Mouse (Mus musculus): ENCODE results near the gene D2hgdh. TPM values are rescaled to one million over a fixed set of nuclear protein-coding genes. Genes with fewer than 3 reads are reported as not detected.
"Not testable (repeated sequence)": the region's sequence is repeated elsewhere in the genome, so short reads cannot be mapped to it uniquely, and the experiment has no call there.

D2hgdh gene
- polyA plus RNA-seq, 1 experiment = 23.7 TPM

DNA sequence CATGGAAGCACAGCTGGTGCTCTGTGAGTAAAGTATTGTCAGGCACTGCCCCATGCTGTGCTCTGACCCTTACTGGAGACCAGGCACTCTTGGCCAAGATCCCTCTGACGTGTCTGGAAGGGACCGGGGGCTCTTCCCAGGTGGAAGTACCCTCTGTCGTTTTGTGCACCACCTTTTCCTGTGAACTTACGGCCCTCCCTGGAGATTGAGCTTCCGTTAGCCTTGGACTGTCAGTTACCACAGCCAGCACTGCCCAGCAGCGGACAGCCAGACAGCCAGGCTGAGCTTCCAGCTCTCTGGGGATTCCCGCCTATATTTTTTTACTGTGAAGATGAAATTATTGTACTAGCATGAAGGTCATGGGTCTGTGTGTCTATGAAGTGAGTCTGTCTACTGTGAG, 6.0 kb upstream of the D2hgdh start:
- Histone ChIP-seq H3K27ac (ENCODE audit: control insufficient read depth, insufficient read depth, low read depth, low read length, poor library complexity) (peak overlapping the region; percentile 89), H3K4me3 (replicated peaks; ENCODE audit: control insufficient read depth, low read depth, low read length) (no peak overlapping the region), H3K4me1 (ENCODE audit: control insufficient read depth, insufficient read depth, low read length) (peaks cover 3% of the 10 kb centered on the region)
- TF ChIP-seq CTCF (IDR thresholded peaks at IDR 0.05; ENCODE audit: control insufficient read depth, insufficient read depth, low read length) (no peak), POLR2A (IDR thresholded peaks at IDR 0.05; ENCODE audit: borderline replicate concordance, control insufficient read depth, low read depth, low read length) (no peak)
- 51% methylated on average over 7 of the region's 7 CpGs for WGBS

DNA sequence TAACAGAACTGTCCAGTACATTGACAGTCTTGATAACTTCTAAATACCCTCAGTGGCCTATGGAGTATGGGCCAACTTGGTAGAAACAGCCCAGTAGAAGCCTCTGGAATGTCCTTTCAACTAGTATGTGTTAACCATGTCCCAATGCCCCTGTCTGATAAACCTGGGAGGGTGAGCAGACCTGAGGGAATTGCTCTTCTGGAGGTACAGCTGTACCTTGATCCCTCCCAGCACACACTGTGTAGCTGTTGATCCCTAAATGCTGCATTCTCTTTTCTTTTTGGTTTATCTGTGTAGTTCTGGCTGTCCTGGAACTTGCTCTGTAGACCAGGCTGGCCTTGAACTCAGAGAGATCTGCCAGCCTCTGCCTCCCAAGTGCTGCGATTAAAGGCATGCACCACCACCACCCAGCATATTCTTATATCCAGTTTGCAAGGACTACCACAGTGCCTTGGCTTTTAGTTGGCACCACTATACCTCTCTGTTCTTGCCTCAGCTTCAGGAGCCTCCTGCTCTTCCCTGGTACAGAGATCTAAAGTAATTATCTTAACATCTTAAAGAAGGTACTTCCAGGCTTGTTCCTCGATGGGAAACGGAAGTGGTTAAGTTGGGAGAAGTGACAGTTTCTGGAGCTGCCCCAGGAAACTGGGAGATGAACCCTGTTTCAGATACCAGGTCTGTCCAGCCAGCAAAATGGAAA, 763 bp upstream of the D2hgdh start:
- Histone ChIP-seq H3K4me3 (replicated peaks; ENCODE audit: control insufficient read depth, low read depth, low read length) (no peak overlapping the region), H3K4me1 (ENCODE audit: control insufficient read depth, insufficient read depth, low read length) (no peaks in the 10 kb centered on the region; the same call in 1 of the 2 replicates), H3K27ac (ENCODE audit: control insufficient read depth, insufficient read depth, low read depth, low read length, poor library complexity) (peak overlapping the region; percentile 95; the same call in 1 of the 2 replicates)
- TF ChIP-seq POLR2A (IDR thresholded peaks at IDR 0.05; ENCODE audit: borderline replicate concordance, control insufficient read depth, low read depth, low read length) (no peak), CTCF (IDR thresholded peaks at IDR 0.05; ENCODE audit: control insufficient read depth, insufficient read depth, low read length) (no peak)
- WGBS = 59% methylated on average over 3 of the region's 3 CpGs

DNA sequence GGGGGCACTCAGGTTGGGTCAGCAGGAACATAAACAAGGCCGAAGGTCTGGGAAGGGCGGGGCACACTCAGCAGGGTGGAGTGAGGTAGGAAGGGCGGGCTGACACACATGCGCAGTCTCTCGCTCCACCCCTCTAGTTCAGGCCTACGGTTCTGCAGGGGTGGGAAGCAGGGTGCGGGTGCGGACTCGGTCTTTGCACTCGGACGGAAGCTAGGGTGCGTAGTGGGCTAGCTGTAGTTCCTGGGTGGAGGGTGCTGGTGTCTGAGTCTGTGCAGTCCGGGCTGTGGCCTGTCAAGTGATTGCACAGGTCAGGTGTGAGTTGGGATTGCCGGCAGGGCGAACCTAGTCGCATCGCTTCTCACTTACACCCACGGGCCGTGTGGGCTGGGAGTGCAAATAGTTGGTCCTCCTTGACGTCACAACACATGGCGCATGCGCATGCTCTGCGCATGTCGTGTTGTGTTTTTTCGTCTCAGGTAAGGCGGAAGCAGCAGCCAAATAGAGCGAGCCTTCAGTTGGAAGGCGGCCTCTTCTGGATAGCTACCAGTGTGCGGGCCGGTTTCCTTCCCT, 481 bp downstream of the D2hgdh start:
- under 1% methylated on average over 30 of the region's 30 CpGs for WGBS
- H3K27ac ChIP-seq (ENCODE audit: control insufficient read depth, insufficient read depth, low read depth, low read length, poor library complexity) = peak overlapping the region; percentile 95
- H3K4me3 ChIP-seq (replicated peaks; ENCODE audit: control insufficient read depth, low read depth, low read length) = peak overlapping the region; percentile 80
- no peaks in the 10 kb centered on the region for H3K4me1 ChIP-seq (ENCODE audit: control insufficient read depth, insufficient read depth, low read length)
- no peak for TF ChIP-seq CTCF (IDR thresholded peaks at IDR 0.05; ENCODE audit: control insufficient read depth, insufficient read depth, low read length)
- peak; percentile 89 for TF ChIP-seq POLR2A (IDR thresholded peaks at IDR 0.05; ENCODE audit: borderline replicate concordance, control insufficient read depth, low read depth, low read length)

DNA sequence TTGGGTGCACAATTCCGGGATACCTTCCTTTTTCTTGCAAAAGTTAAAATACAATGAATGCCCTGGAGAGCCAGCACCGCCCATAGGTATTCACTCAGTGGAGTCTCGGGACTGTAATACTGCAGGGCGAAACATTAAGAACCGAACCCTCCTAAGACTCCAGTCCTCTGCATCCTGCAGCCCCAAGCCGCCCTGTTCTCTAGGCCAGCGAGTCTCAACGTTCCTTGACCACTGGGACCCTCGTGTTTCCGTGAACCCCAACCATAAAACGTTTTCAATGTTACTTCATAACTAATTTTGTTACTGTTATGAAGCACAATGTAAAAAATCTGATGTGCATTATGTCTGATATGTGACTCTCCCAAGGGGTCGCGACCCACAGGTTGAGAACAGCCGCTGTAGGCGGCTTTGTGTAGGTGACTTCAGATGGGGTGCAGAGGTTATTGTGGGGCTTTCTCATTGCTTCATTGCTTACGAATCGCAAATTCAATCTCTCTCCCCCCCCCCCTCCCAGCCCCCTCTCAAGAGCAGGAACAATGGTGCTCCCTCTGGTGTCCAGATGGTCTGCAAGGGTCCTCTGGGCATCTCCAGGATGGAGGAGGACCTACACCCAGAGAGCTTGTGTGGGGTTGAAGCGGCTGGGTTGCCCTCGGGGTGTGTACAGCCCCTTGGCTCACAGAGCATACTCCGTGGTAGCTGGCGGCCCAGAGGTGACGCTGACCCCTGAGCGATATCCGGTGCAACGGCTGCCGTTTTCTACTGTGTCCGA, 1.2 kb downstream of the D2hgdh start:
- H3K4me3 ChIP-seq (replicated peaks; ENCODE audit: control insufficient read depth, low read depth, low read length) = peak overlapping the region; percentile 59
- TF ChIP-seq CTCF (IDR thresholded peaks at IDR 0.05; ENCODE audit: control insufficient read depth, insufficient read depth, low read length) (no peak), POLR2A (IDR thresholded peaks at IDR 0.05; ENCODE audit: borderline replicate concordance, control insufficient read depth, low read depth, low read length) (no peak)
- no peaks in the 10 kb centered on the region for H3K4me1 ChIP-seq (ENCODE audit: control insufficient read depth, insufficient read depth, low read length)
- H3K27ac ChIP-seq (ENCODE audit: control insufficient read depth, insufficient read depth, low read depth, low read length, poor library complexity) = peak overlapping the region; percentile 95
- WGBS = 48% methylated on average over 27 of the region's 27 CpGs

DNA sequence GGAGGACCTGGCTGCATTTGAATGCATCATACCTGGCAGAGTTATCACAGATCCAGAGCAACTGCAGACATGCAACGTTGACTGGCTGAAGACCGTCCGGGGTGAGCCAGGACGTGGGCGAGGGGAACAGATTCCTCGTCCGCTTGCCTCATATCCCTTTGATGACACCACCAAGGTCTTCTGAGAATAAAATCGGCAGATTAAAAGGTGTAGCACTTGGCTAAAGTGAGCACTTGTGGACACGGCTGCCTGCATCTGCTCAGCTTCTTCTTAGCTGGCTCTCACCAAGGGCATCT, 1.8 kb downstream of the D2hgdh start:
- 80% methylated on average over 9 of the region's 9 CpGs for WGBS
- Histone ChIP-seq H3K4me3 (replicated peaks; ENCODE audit: control insufficient read depth, low read depth, low read length) (no peak overlapping the region), H3K27ac (ENCODE audit: control insufficient read depth, insufficient read depth, low read depth, low read length, poor library complexity) (no peak overlapping the region), H3K4me1 (ENCODE audit: control insufficient read depth, insufficient read depth, low read length) (no peaks in the 10 kb centered on the region)
- TF ChIP-seq POLR2A (IDR thresholded peaks at IDR 0.05; ENCODE audit: borderline replicate concordance, control insufficient read depth, low read depth, low read length) (no peak), CTCF (IDR thresholded peaks at IDR 0.05; ENCODE audit: control insufficient read depth, insufficient read depth, low read length) (no peak)

DNA sequence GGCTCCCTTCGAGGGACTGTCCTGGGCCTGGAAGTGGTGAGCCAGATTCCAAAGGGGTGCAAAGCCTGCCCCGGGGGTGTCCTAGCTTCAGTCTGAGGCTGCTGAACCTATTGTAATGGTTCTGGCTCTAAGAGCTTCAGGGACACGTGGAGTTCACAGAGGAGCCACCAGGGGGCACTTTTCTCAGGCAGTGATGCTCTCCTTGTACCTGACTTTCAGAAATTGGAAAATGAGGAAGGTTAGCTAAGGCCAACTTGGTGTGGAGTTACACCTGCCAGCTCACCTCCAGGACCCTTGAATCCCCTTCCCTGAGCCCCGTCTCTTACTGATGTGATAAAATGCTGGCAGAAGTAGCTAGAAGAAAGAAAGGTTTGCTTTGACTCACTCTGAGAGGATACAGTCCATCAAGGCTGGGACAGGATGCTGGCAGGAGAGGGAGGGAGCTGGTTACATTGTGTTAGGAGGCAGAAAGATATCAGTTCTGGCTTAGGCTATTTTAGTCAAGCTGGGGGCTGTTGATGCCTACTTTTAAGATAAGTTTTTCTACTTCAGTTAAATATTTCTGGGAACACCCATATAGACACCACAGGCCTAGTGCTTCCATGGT, 8.1 kb downstream of the D2hgdh start:
- not testable (repeated sequence) for H3K27ac ChIP-seq (ENCODE audit: control insufficient read depth, insufficient read depth, low read depth, low read length, poor library complexity); H3K4me3 ChIP-seq (replicated peaks; ENCODE audit: control insufficient read depth, low read depth, low read length); H3K4me1 ChIP-seq (ENCODE audit: control insufficient read depth, insufficient read depth, low read length)
- 43% methylated on average over 4 of the region's 4 CpGs for WGBS

DNA sequence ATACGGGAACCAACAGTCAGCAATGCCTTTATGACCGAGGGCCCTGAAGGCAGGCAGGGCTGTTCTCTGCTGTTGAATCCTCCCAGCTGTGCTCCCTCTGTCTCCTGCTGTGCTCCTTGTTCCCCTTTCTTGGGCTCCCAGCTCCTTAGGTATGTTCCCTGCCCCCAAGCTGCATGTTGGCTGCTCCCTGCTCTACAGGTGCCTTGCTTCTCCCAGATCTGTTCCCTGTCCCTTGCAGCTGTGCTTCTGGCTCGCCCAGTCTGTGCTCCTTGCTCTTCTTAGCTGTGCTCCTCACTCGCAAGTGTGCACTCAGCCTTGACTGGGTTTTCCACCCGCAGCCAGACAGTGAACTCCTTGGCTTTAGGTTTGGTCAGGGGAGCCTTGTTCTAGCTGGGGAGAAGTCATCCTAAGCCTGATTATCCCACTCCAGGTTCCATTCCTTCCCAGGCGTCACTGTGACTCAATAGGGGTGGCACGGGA, 10.0 kb downstream of the D2hgdh start:
- Histone ChIP-seq H3K4me1 (ENCODE audit: control insufficient read depth, insufficient read depth, low read length) (no peaks in the 10 kb centered on the region), H3K27ac (ENCODE audit: control insufficient read depth, insufficient read depth, low read depth, low read length, poor library complexity) (no peak overlapping the region), H3K4me3 (replicated peaks; ENCODE audit: control insufficient read depth, low read depth, low read length) (no peak overlapping the region)
- TF ChIP-seq CTCF (IDR thresholded peaks at IDR 0.05; ENCODE audit: control insufficient read depth, insufficient read depth, low read length) = no peak
- TF ChIP-seq POLR2A (IDR thresholded peaks at IDR 0.05; ENCODE audit: borderline replicate concordance, control insufficient read depth, low read depth, low read length) = no peak
- WGBS = 87% methylated on average over 7 of the region's 7 CpGs

DNA sequence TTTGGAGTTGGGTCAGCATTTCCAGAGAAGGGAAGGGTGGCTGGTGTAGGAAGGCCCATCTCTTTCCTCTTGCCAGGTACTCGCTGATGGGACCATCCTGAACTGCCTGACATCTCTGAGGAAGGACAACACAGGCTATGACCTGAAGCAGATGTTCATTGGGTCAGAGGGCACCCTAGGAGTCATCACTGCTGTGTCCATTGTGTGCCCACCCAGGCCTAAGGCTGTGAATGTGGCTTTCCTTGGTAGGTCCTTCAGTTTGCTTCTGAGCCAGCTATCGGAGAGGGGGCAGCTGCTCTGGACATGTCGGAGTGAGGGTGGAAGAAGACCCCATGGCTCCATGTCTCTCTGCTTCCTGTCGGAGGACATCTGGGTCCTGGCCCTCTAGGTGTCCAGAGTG, 10.5 kb downstream of the D2hgdh start:
- Histone ChIP-seq H3K4me1 (ENCODE audit: control insufficient read depth, insufficient read depth, low read length) (no peaks in the 10 kb centered on the region), H3K27ac (ENCODE audit: control insufficient read depth, insufficient read depth, low read depth, low read length, poor library complexity) (no peak overlapping the region), H3K4me3 (replicated peaks; ENCODE audit: control insufficient read depth, low read depth, low read length) (no peak overlapping the region)
- WGBS = 92% methylated on average over 4 of the region's 4 CpGs
- TF ChIP-seq CTCF (IDR thresholded peaks at IDR 0.05; ENCODE audit: control insufficient read depth, insufficient read depth, low read length) (no peak), POLR2A (IDR thresholded peaks at IDR 0.05; ENCODE audit: borderline replicate concordance, control insufficient read depth, low read depth, low read length) (no peak)

Measured in bone marrow, adult 2 months (tissue).